Mouse (Mus musculus): ENCODE results near the gene Pdcd5. TPM values are rescaled to one million over a fixed set of nuclear protein-coding genes. Genes with fewer than 3 reads are reported as not detected.
A peak's percentile ranks its signal among the peaks of the same experiment; 100 is the strongest.

Gene Pdcd5
- total RNA-seq, 2 experiments from 2014 or later, result 101 to 104 TPM

DNA sequence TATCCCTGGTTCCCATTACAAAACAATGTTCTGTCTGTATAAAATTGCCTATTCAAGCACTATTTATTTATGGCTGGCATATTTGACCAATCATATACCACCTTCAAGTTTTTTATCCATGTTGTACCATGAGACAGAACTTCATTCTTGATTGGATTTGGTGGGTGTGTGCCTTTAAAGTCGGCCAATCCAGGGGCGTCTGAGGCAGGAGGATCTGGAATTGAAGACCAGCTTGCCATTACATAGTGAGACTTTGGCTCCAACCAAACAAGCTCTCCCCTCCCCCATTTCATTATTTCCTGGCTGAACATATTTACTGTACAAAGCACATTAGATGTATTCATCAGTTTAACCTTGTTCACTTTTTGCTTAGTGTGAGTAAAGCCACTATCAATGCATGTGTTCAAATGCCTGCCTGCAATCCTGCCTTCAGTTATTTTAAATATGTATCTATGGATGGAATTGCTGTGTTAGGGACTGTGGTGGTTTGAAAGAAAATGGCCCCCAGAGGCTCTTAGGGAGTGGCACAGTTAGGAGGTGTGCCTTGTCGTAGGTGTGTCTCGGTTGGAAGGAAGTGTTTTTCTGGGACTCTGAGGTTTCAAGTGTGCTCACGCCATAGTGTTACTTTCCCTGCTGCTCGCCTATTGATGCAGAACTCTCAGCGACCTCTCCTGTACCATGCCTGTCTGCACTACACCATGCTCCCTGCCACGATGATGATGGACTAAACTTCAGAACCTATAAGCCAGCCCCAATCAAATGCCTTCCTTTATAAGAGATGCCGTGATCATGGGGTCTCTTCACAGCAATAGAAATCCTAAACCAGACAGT lies 1.1 kb upstream of the Pdcd5 start:
- DNase-seq, result no peak
- intact Hi-C loops (cut with DNase I), result no loop called here

GRCm38 (mm10) chr7:35646317-35647081 lies 822 bp downstream of the Pdcd5 start:
- intact Hi-C loops (cut with DNase I), result no loop called here
- peak in 1 of 2 experiments; percentile 40 for DNase-seq

DNA sequence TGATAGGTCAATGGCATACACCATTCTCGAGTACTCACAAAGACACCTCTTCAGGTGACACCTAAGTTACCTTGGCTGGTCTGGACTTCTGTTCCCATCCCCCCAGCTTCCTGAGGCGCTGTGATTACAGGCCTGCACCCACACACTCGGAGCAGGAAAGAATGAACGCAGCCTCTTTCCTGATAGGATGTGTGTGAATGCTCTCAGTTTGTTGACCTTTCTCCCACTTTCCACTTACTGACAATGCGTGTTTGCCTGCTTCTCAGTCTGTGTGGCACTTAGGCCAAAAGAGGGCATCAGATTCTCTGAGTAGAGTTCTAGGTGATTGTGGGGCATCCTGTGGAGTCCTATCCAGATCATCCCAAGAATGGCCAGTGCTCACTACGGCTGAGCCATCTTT lies 7.2 kb downstream of the Pdcd5 start:
- intact Hi-C loops (cut with DNase I), result no loop called here
- no peak for DNase-seq

DNA sequence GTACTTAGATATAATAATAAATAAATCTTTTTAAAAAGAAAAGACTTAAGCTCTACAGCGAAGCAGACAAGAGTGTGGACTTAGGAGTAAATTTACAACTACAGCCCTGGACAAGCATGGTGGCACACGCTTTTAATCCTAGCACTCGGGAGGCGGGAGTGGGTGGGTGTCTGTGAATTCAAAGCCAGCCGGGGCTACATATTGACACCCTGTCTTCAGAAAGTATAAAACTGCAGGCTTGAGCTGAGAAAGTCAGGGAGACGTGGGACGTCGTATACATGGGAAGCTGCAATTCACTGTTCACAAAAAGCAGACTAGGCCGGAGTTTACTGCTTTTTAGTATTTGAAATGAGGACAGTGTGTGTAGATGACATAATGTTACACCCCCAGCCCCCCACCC lies 10.4 kb downstream of the Pdcd5 start:
- intact Hi-C loops (cut with DNase I), result no loop called here
- DNase-seq, result no peak

DNA sequence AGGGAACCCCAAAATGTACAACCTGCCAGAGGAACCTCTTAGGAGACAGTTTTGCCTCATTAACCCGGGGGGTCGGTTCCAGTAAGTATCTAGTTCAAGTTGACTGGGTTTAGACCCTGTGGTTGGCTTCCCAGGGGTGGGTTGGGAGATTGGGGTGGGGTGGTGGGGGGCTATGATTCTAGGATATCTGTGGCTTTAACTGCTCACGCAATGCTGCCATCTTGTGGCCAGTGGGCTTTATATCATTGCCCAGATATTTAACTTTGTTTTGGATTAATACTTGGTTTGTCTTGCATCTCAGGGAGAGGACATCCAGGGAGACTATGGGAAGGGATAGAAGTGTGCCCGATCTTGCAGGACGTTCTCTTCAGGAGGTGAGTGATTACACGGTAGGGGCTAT lies 11.1 kb downstream of the Pdcd5 start:
- peak; percentile 13 to 54 for DNase-seq

GRCm38 (mm10) chr7:35628496-35628895 lies 18.8 kb downstream of the Pdcd5 start:
- peak in 1 of 2 experiments; percentile 28 for DNase-seq
- intact Hi-C loops (cut with DNase I), result no loop called here

More for the DNA sequence above, 11.1 kb downstream of the Pdcd5 start:
- intact Hi-C loops (cut with DNase I), result no loop called here

- intact Hi-C loops (cut with DNase I), result no loop called here
- DNase-seq, result no peak
Observed at GRCm38 (mm10) chr7:35627371-35627770, 19.9 kb downstream of the Pdcd5 start.

GRCm38 (mm10) chr7:35626038-35626437 lies 21.3 kb downstream of the Pdcd5 start:
- intact Hi-C loops (cut with DNase I), result no loop called here
- no peak for DNase-seq

DNA sequence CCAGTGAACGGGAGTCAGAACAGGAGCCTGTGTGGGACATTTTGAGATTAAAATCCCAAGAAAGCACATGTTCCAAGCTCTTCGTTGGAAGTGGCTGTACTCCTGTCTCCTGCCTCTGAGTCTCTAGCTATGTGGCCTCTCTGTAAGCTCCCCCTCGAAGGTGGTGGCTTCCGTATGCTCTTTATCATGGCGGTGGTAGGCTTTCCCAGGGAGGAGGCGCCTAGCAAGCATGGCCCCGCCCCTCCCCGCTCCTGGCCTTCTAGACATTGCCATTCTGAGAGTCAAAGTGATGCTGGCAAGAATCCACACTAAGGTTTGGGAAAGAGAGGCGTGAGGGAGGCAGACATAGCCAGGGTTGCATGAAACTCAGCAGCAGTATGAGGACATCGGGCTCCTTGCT lies 24.7 kb downstream of the Pdcd5 start:
- no peak for DNase-seq
- intact Hi-C loops (cut with DNase I), result no loop called here

DNA sequence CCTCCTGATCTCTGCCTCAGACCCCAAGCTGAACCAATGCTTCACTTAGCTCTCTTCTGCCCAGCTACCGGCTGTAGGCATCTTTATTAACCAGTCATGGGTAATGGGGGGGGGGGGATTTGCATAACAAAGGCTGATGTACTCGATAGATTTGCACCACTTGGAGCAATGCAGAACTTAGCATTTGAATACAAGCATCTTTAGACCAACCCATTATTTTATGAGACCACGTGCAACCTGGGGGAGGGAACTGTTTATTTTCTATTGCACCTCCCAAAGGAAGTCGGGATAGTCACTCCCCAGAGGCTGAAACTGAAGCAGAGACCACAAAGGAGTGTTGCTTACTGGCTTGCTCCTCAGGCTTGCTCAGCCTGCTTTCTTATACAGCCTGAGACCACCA lies 29.8 kb downstream of the Pdcd5 start:
- DNase-seq, result no peak
- intact Hi-C loops (cut with DNase I), result no loop called here

GRCm38 (mm10) chr7:35609245-35609644 lies 38.1 kb downstream of the Pdcd5 start:
- DNase-seq, result no peak
- intact Hi-C loops (cut with DNase I), result no loop called here

DNA sequence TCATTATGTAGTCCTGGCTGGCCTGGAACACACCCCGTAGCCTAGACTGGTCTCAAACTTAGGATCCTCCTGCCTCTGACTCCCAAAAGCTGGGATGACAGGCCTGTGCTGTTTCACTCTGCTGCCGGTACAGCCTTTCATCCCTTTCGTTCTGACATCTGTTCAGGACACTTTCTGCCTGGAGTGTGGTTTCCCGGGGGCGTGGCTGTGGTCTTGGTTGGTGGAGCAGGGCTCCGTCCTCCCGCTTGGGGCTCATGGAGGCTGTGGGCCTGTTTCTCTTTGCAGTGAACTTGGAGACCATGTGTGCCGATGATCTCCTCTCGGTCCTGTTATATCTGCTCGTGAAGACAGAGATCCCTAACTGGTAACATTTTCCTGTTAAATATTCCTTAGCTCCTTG lies 40.5 kb downstream of the Pdcd5 start:
- DNase-seq, result no peak

GRCm38 (mm10) chr7:35602766-35603165 lies 44.6 kb downstream of the Pdcd5 start:
- no peak for DNase-seq
- intact Hi-C loops (cut with DNase I), result no loop called here

More for the DNA sequence above, 40.5 kb downstream of the Pdcd5 start:
- intact Hi-C loops (cut with DNase I), result no loop called here

- intact Hi-C loops (cut with DNase I), result no loop called here
Observed at GRCm38 (mm10) chr7:35601106-35601505, 46.2 kb downstream of the Pdcd5 start.

GRCm38 (mm10) chr7:35600031-35600430 lies 47.3 kb downstream of the Pdcd5 start:
- no peak for DNase-seq
- intact Hi-C loops (cut with DNase I), result no loop called here

More at GRCm38 (mm10) chr7:35601106-35601505, 46.2 kb downstream of the Pdcd5 start:
- DNase-seq, result no peak

GRCm38 (mm10) chr7:35599492-35599891 lies 47.8 kb downstream of the Pdcd5 start:
- intact Hi-C loops (cut with DNase I), result no loop called here

DNA sequence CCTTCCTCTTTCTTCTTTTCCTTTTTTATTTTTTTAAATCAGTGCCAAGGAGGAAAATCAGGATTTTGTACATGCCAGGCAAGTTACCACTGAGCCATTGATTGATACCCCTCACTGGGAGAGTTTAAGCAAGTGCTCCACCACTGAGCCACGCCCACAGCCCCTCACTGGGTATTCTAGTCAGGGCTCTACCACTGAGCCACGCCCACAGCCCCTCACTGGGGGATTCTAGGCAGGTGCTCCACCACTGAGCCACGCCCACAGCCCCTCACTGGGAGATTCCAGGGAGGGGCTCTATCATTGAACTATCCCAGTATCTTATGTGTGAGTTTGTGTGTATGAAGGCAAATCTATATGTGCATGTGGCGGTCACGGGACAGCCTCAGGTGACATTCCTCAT lies 53.0 kb downstream of the Pdcd5 start:
- intact Hi-C loops (cut with DNase I), result no loop called here
- DNase-seq, result no peak

More at GRCm38 (mm10) chr7:35599492-35599891, 47.8 kb downstream of the Pdcd5 start:
- no peak for DNase-seq

Other genes starting within 250 kb of the Pdcd5 start
- not detected for gene Slc7a9, start 198.7 kb downstream of the Pdcd5 start, total RNA-seq (2021)
- gene Tdrd12, start 109.8 kb downstream of the Pdcd5 start, total RNA-seq (2021), result 1 to 10 TPM in 1 of 2 experiments, under 1 TPM in 1; 0.60 to 1.3 TPM
- 10 to 100 TPM; 74.6 to 83.4 TPM for gene Nudt19, start 91.2 kb downstream of the Pdcd5 start, total RNA-seq (2021)
- under 1 TPM; 0.10 to 0.12 TPM for gene Rgs9bp, start 61.9 kb downstream of the Pdcd5 start, total RNA-seq (2021)
- 10 to 100 TPM; 15.6 to 16.4 TPM for gene Ankrd27, start 61.3 kb downstream of the Pdcd5 start, total RNA-seq (2021)
- gene Dpy19l3, start 106.9 kb upstream of the Pdcd5 start, total RNA-seq (2021), result 1 to 10 TPM; 8.9 to 9.0 TPM
- 10 to 100 TPM; 19.4 to 21.5 TPM for gene Zfp507, start 155.5 kb upstream of the Pdcd5 start, total RNA-seq (2021)